Mouse (Mus musculus) pancreas, adult 10 weeks (tissue): ENCODE results near the gene Arhgef33. TPM values are rescaled to one million over a fixed set of nuclear protein-coding genes. Genes with fewer than 3 reads are reported as not detected.

Source experiments
- polyA plus RNA-seq: library from polyadenylated mRNA; stranded (reverse); fragments of 350-450 nt; fragmentation: Illumina TruSeq; extraction: RNeasy Lipid Tissue Mini Kit (QIAGEN cat#74804); gene quantifications from one replicate; pipeline ENCODE4 v1.2.3, GENCODE M21; 2015; ENCODE audit warnings: low read depth, low replicate concordance; ENCODE audit not compliant: insufficient read depth

Arhgef33 gene
- not detected for polyA plus RNA-seq

DNA sequence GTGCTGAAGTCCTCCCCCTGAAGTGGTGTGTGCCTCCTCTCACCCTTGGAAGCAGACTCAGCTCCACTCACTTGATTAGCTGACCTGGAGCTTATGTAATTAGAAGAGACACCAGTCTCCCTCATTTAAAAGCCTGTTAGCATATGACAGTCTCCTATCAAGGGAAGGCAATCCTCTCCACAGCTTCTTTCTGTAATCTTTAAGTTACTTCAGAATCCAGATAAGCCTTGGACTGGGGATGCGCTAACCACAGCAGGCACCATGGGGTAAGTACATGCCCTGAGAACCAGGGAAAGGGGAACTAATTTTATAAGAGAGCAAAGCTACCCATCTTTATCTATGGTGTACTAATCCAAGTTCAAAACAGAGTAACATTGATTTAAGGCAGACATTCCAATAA is at the start of gene Arhgef33:
TSS of gene Arhgef33 (plus strand) at position 157 of the 400 bp plus-strand sequence.

GRCm38 (mm10) chr17:80290074-80290657 is 17.0 kb upstream of the Arhgef33 start, which contains the start of the genes Morn2 and Dhx57:
Morn2 (plus strand) TSS chr17:80290203.
Dhx57 (minus strand) TSS chr17:80290476.

GRCm38 (mm10) chr17:80372989-80373725 is 66.0 kb downstream of the Arhgef33 start, which contains the start of gene Gm10190:
Gm10190 (minus strand) TSS chr17:80373541.

Other genes with a start within 250 kb of the Arhgef33 start
- gene Hnrnpll, start 245.1 kb upstream of the Arhgef33 start, polyA plus RNA-seq = 6.6 TPM
- gene Galm, start 179.9 kb upstream of the Arhgef33 start, polyA plus RNA-seq = 1.6 TPM
- gene Srsf7, start 100.1 kb upstream of the Arhgef33 start, polyA plus RNA-seq = 50.7 TPM
- not detected for gene Ttc39d, start 99.9 kb upstream of the Arhgef33 start, polyA plus RNA-seq
- gene Gemin6, start 83.0 kb upstream of the Arhgef33 start, polyA plus RNA-seq = 1.8 TPM
- gene Morn2, start 17.2 kb upstream of the Arhgef33 start, polyA plus RNA-seq = 5.6 TPM
- gene Dhx57, start 16.9 kb upstream of the Arhgef33 start, polyA plus RNA-seq = 5.4 TPM
- not detected for gene Gm10190, start 66.1 kb downstream of the Arhgef33 start, polyA plus RNA-seq
- gene Sos1, start 173.0 kb downstream of the Arhgef33 start, polyA plus RNA-seq = 3.0 TPM